Mouse (Mus musculus) liver, embryonic 11.5 days (tissue): ENCODE results near the gene Srcin1. TPM values are rescaled to one million over a fixed set of nuclear protein-coding genes. Genes with fewer than 3 reads are reported as not detected.

Experiments used
- ATAC-seq: fragments of 200-750 bp; cut with Nextera tagmentation; replicated peaks from 2 replicates; pipeline ENCODE4 v1.8.0; 2017; ENCODE audit warnings: moderate number of reproducible peaks, mild to moderate bottlenecking, moderate TSS enrichment, moderate library complexity; ENCODE audit not compliant: low FRiP score
- DNase-seq: peaks from one replicate; pipeline ENCODE4 v3.0.0-alpha.2; 2017; ENCODE audit warnings: low spot score
- H3K27ac ChIP-seq: fragments of 300-500 bp; sonication (generic); 2 replicates; pipeline ENCODE4 v1.5.1; 2014; ENCODE audit warnings: mild to moderate bottlenecking, low read depth, low read length, control low read depth
- H3K27me3 ChIP-seq: fragments of 300-500 bp; sonication (generic); replicated peaks from 2 replicates; pipeline ENCODE4 v1.6.1; 2014; ENCODE audit warnings: low read length, mixed read lengths; ENCODE audit not compliant: control insufficient read depth, insufficient read depth
- H3K36me3 ChIP-seq: fragments of 300-500 bp; sonication (generic); 2 replicates; pipeline ENCODE4 v1.6.1; 2014; ENCODE audit warnings: mild to moderate bottlenecking, low read length, moderate library complexity, mixed read lengths; ENCODE audit not compliant: control insufficient read depth, insufficient read depth
- H3K4me1 ChIP-seq: fragments of 300-500 bp; sonication (generic); replicated peaks from 2 replicates; pipeline ENCODE4 v1.6.1; 2014; ENCODE audit warnings: low read length, mixed read lengths; ENCODE audit not compliant: control insufficient read depth, insufficient read depth
- H3K4me2 ChIP-seq: fragments of 300-500 bp; sonication (generic); 2 replicates; pipeline ENCODE4 v1.6.1; 2014; ENCODE audit warnings: mild to moderate bottlenecking, control low read depth, moderate library complexity
- H3K4me3 ChIP-seq: fragments of 300-500 bp; sonication (generic); 2 replicates; pipeline ENCODE4 v1.5.1; 2014; ENCODE audit warnings: low read depth, low read length, control low read depth
- H3K9ac ChIP-seq: fragments of 300-500 bp; sonication (generic); 2 replicates; pipeline ENCODE4 v1.6.1; 2014; ENCODE audit warnings: low read depth, low read length, control low read depth
- H3K9me3 ChIP-seq: fragments of 300-500 bp; sonication (generic); 2 replicates; pipeline ENCODE4 v1.6.1; 2016; ENCODE audit warnings: low read length, inconsistent platforms, mixed read lengths; ENCODE audit not compliant: control insufficient read depth
- WGBS: fragments of 180-500 bp; shearing (Covaris S2); extraction: QIAGEN DNeasy Blood & Tissue Kit; methylation state at CpG from one replicate; pipeline ENCODE4 v1.1.7; 2014; 5-methylcytosine and 5-hydroxymethylcytosine counted together
- polyA plus RNA-seq: library from polyadenylated mRNA; unstranded; fragments of >200 nt; fragmentation: Nextera tagmentation; extraction: Ambion mirVana; gene quantifications from 2 replicates; pipeline ENCODE4 v1.2.1, GENCODE M21; 2014

Gene Srcin1
- polyA plus RNA-seq, 1 experiment from 2014 or later: 0.14 TPM

- H3K27ac ChIP-seq: no peak overlapping the region
- H3K4me3 ChIP-seq: no peak overlapping the region
- no peak overlapping the region for H3K4me2 ChIP-seq
- H3K36me3 ChIP-seq: no peaks in the 10 kb centered on the region
- ATAC-seq: no peak
- peaks cover 72% of the 10 kb centered on the region for H3K27me3 ChIP-seq
- no peak overlapping the region for H3K9ac ChIP-seq
- peaks cover 30% of the 10 kb centered on the region for H3K4me1 ChIP-seq
- no peak for DNase-seq
- 43% methylated on average over 5 of the region's 5 CpGs for WGBS
- no peaks in the 10 kb centered on the region for H3K9me3 ChIP-seq
Observed at GRCm38 (mm10) chr11:97535660-97536059, 40.3 kb downstream of the Srcin1 start.

- H3K4me3 ChIP-seq: peak overlapping the region; percentile 32
- no peak for DNase-seq
- no peak for ATAC-seq
- H3K36me3 ChIP-seq: no peaks in the 10 kb centered on the region
- no peaks in the 10 kb centered on the region for H3K9me3 ChIP-seq
- H3K4me2 ChIP-seq: no peak overlapping the region
- peaks cover 30% of the 10 kb centered on the region for H3K4me1 ChIP-seq
- WGBS: 16% methylated on average over 5 of the region's 5 CpGs
- no peak overlapping the region for H3K27ac ChIP-seq
- no peak overlapping the region for H3K9ac ChIP-seq
- H3K27me3 ChIP-seq: peaks cover 74% of the 10 kb centered on the region
Observed at GRCm38 (mm10) chr11:97535308-97535630, 40.7 kb downstream of the Srcin1 start.

GRCm38 (mm10) chr11:97534442-97535307 lies 41.3 kb downstream of the Srcin1 start:
- WGBS: 2% methylated on average over 95 of the region's 95 CpGs
- no peak for ATAC-seq
- Histone ChIP-seq H3K4me3 (peak overlapping the region; percentile 32), H3K9ac (no peak overlapping the region), H3K27me3 (peaks cover 74% of the 10 kb centered on the region), H3K36me3 (no peaks in the 10 kb centered on the region), H3K4me2 (peak overlapping the region; percentile 49), H3K27ac (no peak overlapping the region), H3K9me3 (no peaks in the 10 kb centered on the region), H3K4me1 (peaks cover 30% of the 10 kb centered on the region)
- no peak for DNase-seq

GRCm38 (mm10) chr11:97533653-97534052 lies 42.3 kb downstream of the Srcin1 start:
- DNase-seq (no peak), ATAC-seq (no peak)
- H3K9me3 ChIP-seq: no peaks in the 10 kb centered on the region
- H3K27ac ChIP-seq: no peak overlapping the region
- peaks cover 70% of the 10 kb centered on the region for H3K27me3 ChIP-seq
- no peaks in the 10 kb centered on the region for H3K36me3 ChIP-seq
- H3K4me2 ChIP-seq: no peak overlapping the region
- no peak overlapping the region for H3K4me3 ChIP-seq
- H3K4me1 ChIP-seq: peaks cover 30% of the 10 kb centered on the region
- H3K9ac ChIP-seq: no peak overlapping the region
- WGBS: 17% methylated on average over 7 of the region's 7 CpGs

- ATAC-seq: no peak; the same call in 1 of the 2 replicates
- DNase-seq: no peak
- 6% methylated on average over 20 of the region's 20 CpGs for WGBS
Observed at GRCm38 (mm10) chr11:97532950-97533582, 42.9 kb downstream of the Srcin1 start.

GRCm38 (mm10) chr11:97532354-97532753 lies 43.6 kb downstream of the Srcin1 start:
- DNase-seq (no peak), ATAC-seq (no peak)
- Histone ChIP-seq H3K4me2 (peak overlapping the region; percentile 82), H3K27ac (no peak overlapping the region), H3K27me3 (peaks cover 62% of the 10 kb centered on the region), H3K9me3 (no peaks in the 10 kb centered on the region), H3K4me3 (peak overlapping the region; percentile 53), H3K4me1 (peaks cover 29% of the 10 kb centered on the region), H3K36me3 (no peaks in the 10 kb centered on the region), H3K9ac (no peak overlapping the region)
- 15% methylated on average over 8 of the region's 8 CpGs for WGBS

More at GRCm38 (mm10) chr11:97532950-97533582, 42.9 kb downstream of the Srcin1 start:
- no peaks in the 10 kb centered on the region for H3K9me3 ChIP-seq
- H3K4me3 ChIP-seq: peak overlapping the region; percentile 13; the same call in 1 of the 2 replicates
- peaks cover 30% of the 10 kb centered on the region for H3K4me1 ChIP-seq
- peak overlapping the region; percentile 82 for H3K4me2 ChIP-seq
- no peak overlapping the region for H3K9ac ChIP-seq
- H3K27me3 ChIP-seq: peaks cover 69% of the 10 kb centered on the region
- H3K36me3 ChIP-seq: no peaks in the 10 kb centered on the region
- H3K27ac ChIP-seq: no peak overlapping the region

- H3K4me1 ChIP-seq: peaks cover 21% of the 10 kb centered on the region
- WGBS: 6% methylated on average over 46 of the region's 46 CpGs
- peak overlapping the region; percentile 5; the same call in 1 of the 2 replicates for H3K9ac ChIP-seq
- no peaks in the 10 kb centered on the region for H3K9me3 ChIP-seq
- H3K27ac ChIP-seq: no peak overlapping the region
- peak overlapping the region; percentile 82 for H3K4me2 ChIP-seq
- DNase-seq (peak; percentile 85), ATAC-seq (peak; percentile 76)
- no peaks in the 10 kb centered on the region for H3K36me3 ChIP-seq
- H3K27me3 ChIP-seq: peaks cover 55% of the 10 kb centered on the region
- H3K4me3 ChIP-seq: peak overlapping the region; percentile 53
Observed at GRCm38 (mm10) chr11:97531381-97532260, 44.4 kb downstream of the Srcin1 start.

GRCm38 (mm10) chr11:97530961-97531360 lies 45.0 kb downstream of the Srcin1 start:
- 53% methylated on average over 5 of the region's 5 CpGs for WGBS
- peaks cover 54% of the 10 kb centered on the region for H3K27me3 ChIP-seq
- H3K36me3 ChIP-seq: no peaks in the 10 kb centered on the region
- no peak overlapping the region for H3K4me2 ChIP-seq
- no peak overlapping the region for H3K4me3 ChIP-seq
- H3K4me1 ChIP-seq: peaks cover 18% of the 10 kb centered on the region
- DNase-seq (no peak), ATAC-seq (no peak)
- no peak overlapping the region for H3K9ac ChIP-seq
- H3K27ac ChIP-seq: no peak overlapping the region
- H3K9me3 ChIP-seq: no peaks in the 10 kb centered on the region
